Mouse (Mus musculus): ENCODE measurements around the gene Olig2. TPM values are rescaled to one million over a fixed set of nuclear protein-coding genes. Genes with fewer than 3 reads are reported as not detected.
"Not testable (repeated sequence)": the region's sequence is repeated elsewhere in the genome, so short reads cannot be mapped to it uniquely, and the experiment has no call there.

Olig2 gene
- polyA plus RNA-seq, 1 experiment from 2014 or later = not detected

GRCm38 (mm10) chr16:91228238-91229071 lies 3.2 kb downstream of the Olig2 start:
- Histone ChIP-seq H3K36me3 (no peaks in the 10 kb centered on the region), H3K4me3 (replicated peaks) (no peak overlapping the region), H3K4me1 (peaks cover 24% of the 10 kb centered on the region), H3K9ac (no peak overlapping the region), H3K27me3 (peaks cover 100% of the 10 kb centered on the region), H3K4me2 (no peak overlapping the region), H3K27ac (no peak overlapping the region), H3K9me3 (replicated peaks) (no peaks in the 10 kb centered on the region)
- WGBS = 1% methylated on average over 30 of the region's 30 CpGs
- ATAC-seq (replicated peaks; ENCODE audit: low FRiP score) = no peak

DNA sequence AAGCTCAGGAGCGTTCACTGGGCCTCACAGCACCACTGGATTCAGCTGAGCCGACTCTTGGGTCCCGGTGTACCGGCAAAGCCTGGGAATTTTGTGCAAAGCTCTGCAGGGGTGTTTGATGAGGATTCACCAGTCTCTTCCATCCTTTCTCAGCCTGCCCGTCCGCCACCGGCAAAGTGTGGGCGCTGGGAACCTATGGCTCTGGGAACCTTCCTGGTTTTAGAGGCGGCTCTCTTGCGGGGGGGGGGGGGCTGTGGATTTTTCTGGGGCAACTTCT lies 3.8 kb downstream of the Olig2 start:
- Histone ChIP-seq H3K9ac (no peak overlapping the region), H3K4me2 (no peak overlapping the region), H3K9me3 (replicated peaks) (no peaks in the 10 kb centered on the region), H3K36me3 (no peaks in the 10 kb centered on the region), H3K4me1 (peaks cover 24% of the 10 kb centered on the region), H3K27me3 (peaks cover 100% of the 10 kb centered on the region), H3K4me3 (replicated peaks) (no peak overlapping the region), H3K27ac (no peak overlapping the region)
- WGBS = 2% methylated on average over 10 of the region's 10 CpGs
- no peak for ATAC-seq (replicated peaks; ENCODE audit: low FRiP score)

DNA sequence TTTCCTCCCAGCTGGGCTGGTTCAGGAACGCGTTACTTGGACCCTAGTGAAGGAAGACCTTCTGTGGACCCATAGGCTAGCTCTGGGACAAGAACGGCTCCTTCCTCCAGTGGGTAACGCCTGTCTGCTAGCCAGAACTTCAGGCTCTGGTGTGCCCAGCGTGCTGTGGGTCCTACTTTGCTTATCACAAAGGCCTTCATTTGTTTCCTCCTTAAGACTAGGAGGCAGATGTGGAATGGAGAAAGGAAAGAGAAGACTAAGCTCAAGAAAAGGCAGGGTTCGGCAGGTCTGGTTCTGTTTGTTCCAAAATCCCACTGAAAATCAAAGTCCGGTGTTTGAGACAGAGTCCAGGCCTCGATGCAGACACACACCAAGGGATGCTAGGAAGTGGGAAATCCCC lies 4.4 kb downstream of the Olig2 start:
- Histone ChIP-seq H3K4me3 (replicated peaks) (no peak overlapping the region), H3K27me3 (peaks cover 100% of the 10 kb centered on the region), H3K9me3 (replicated peaks) (no peaks in the 10 kb centered on the region), H3K27ac (no peak overlapping the region), H3K9ac (no peak overlapping the region), H3K36me3 (no peaks in the 10 kb centered on the region), H3K4me2 (no peak overlapping the region), H3K4me1 (peaks cover 23% of the 10 kb centered on the region)
- WGBS = 3% methylated on average over 8 of the region's 8 CpGs
- no peak for ATAC-seq (replicated peaks; ENCODE audit: low FRiP score)

DNA sequence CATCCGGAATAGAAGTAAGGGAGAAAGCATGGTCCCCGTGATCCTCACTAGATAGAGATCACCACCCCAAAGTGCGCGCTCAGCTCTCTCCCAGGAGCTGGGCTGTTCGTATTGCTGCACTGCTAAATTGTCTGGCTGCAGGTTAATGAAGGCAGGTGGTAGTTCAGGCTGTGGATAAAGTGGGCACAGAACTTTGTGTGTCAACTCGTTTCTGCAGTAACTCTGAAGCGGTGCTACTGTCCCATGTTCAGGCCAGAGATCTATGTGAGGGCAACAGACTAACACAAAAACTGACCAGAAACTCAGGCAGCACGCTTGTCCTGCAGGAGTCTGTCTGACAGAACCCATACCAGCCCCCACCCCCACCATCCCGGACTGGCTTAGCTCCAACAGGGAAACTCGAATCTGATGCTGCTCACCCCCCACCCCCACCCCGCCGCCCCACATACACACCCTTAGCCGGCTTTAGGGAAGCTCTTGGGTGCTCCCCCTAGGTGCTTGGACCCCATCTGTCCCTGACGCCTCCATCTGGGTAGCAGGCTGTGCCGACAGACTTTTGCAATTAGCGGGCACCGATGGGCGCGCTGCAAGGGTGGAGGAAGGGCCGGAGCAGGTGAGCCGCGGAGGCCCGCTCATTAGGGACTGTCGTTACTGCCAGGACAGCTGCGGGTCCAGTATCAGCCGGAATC lies 6.7 kb downstream of the Olig2 start:
- no peaks in the 10 kb centered on the region for H3K36me3 ChIP-seq
- H3K4me3 ChIP-seq (replicated peaks) = no peak overlapping the region
- peaks cover 100% of the 10 kb centered on the region for H3K27me3 ChIP-seq
- H3K4me1 ChIP-seq = peaks cover 4% of the 10 kb centered on the region
- no peak for ATAC-seq (replicated peaks; ENCODE audit: low FRiP score)
- WGBS = 1% methylated on average over 26 of the region's 26 CpGs
- H3K9ac ChIP-seq = no peak overlapping the region
- H3K9me3 ChIP-seq (replicated peaks) = no peaks in the 10 kb centered on the region
- no peak overlapping the region for H3K27ac ChIP-seq
- H3K4me2 ChIP-seq = no peak overlapping the region

DNA sequence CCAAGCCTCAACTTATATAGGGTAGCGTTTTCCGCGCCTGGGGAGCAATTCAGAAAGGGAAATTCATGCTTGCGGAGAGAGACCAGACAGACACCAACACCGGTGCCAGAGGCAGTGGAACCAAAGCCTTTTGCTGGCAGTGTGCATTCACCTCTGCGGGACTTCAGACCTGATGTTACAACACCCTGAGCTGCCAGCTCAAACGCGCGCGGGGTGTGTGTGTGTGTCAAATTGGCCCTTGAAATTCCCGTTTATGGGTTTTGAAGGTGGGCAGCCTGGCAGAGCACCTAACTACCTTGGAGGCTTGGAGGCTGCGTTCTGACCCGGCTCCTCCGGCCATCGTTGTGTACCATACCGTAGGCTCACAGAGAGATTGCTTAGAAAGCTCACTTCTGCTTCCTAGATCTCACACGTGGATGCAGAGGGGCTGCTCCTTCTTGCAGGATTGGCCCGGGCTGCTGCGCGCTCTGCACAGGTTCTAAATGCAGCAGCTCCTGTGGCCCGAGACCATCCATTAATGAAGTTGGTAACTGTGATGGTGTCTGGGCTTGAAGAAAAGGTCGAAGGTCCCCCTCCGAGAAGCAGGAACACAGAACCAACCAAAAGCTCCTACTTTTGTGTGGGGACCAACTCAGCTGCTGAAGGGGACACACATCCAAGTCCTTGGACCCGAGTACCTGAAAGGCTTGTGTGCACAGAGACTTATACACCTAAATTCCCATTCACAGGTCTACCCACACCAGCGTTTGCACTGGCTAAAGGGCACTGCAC lies 7.4 kb downstream of the Olig2 start:
- H3K4me3 ChIP-seq (replicated peaks) = no peak overlapping the region
- peaks cover 100% of the 10 kb centered on the region for H3K27me3 ChIP-seq
- H3K4me1 ChIP-seq = no peaks in the 10 kb centered on the region; the same call in 1 of the 2 replicates
- ATAC-seq (replicated peaks; ENCODE audit: low FRiP score) = no peak
- H3K36me3 ChIP-seq = no peaks in the 10 kb centered on the region
- H3K4me2 ChIP-seq = no peak overlapping the region
- 1% methylated on average over 25 of the region's 25 CpGs for WGBS
- no peak overlapping the region for H3K9ac ChIP-seq
- no peak overlapping the region for H3K27ac ChIP-seq
- H3K9me3 ChIP-seq (replicated peaks) = no peaks in the 10 kb centered on the region

- H3K9me3 ChIP-seq (replicated peaks) = no peaks in the 10 kb centered on the region
- H3K27ac ChIP-seq = no peak overlapping the region
- no peak for ATAC-seq (replicated peaks; ENCODE audit: low FRiP score)
- no peaks in the 10 kb centered on the region for H3K36me3 ChIP-seq
- peaks cover 100% of the 10 kb centered on the region for H3K27me3 ChIP-seq
- WGBS = 11% methylated on average over 11 of the region's 11 CpGs
- no peak overlapping the region for H3K9ac ChIP-seq
- no peak overlapping the region for H3K4me3 ChIP-seq (replicated peaks)
- H3K4me1 ChIP-seq = no peaks in the 10 kb centered on the region; the same call in 1 of the 2 replicates
- H3K4me2 ChIP-seq = no peak overlapping the region
Measured at GRCm38 (mm10) chr16:91233241-91233944, 8.1 kb downstream of the Olig2 start.

GRCm38 (mm10) chr16:91239024-91239423 lies 13.8 kb downstream of the Olig2 start:
- H3K4me1 ChIP-seq = no peaks in the 10 kb centered on the region
- peaks cover 94% of the 10 kb centered on the region for H3K27me3 ChIP-seq
- ATAC-seq (replicated peaks; ENCODE audit: low FRiP score) = no peak
- no peak overlapping the region for H3K4me3 ChIP-seq (replicated peaks)
- H3K9me3 ChIP-seq (replicated peaks) = no peaks in the 10 kb centered on the region
- H3K9ac ChIP-seq = no peak overlapping the region
- H3K4me2 ChIP-seq = no peak overlapping the region
- 65% methylated on average over 4 of the region's 4 CpGs for WGBS
- H3K36me3 ChIP-seq = no peaks in the 10 kb centered on the region
- H3K27ac ChIP-seq = no peak overlapping the region

DNA sequence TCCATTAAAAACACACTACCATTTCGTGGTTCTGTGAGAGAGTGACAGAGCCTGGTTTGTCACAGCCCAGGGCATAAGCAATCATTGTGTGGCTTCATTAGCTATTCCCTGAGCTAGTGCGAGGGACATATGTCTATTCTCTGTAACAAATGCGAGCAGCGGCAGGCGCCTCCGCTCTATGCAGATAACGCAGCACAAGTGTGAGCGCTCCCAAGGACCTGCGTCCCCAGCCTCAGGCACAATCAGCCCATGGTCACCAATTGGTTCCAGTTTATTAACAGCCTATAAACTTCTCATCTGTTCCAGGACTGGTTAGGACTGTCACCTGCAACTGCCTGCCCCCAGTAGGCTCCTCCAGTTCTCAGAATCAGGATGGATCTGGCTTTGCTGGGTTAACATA lies 21.0 kb downstream of the Olig2 start:
- Histone ChIP-seq H3K4me1 (no peaks in the 10 kb centered on the region), H3K27ac (no peak overlapping the region), H3K4me3 (replicated peaks) (no peak overlapping the region), H3K36me3 (no peaks in the 10 kb centered on the region), H3K9ac (no peak overlapping the region), H3K4me2 (no peak overlapping the region), H3K9me3 (replicated peaks) (no peaks in the 10 kb centered on the region), H3K27me3 (peaks cover 64% of the 10 kb centered on the region)
- WGBS = 50% methylated on average over 9 of the region's 9 CpGs
- ATAC-seq (replicated peaks; ENCODE audit: low FRiP score) = no peak

DNA sequence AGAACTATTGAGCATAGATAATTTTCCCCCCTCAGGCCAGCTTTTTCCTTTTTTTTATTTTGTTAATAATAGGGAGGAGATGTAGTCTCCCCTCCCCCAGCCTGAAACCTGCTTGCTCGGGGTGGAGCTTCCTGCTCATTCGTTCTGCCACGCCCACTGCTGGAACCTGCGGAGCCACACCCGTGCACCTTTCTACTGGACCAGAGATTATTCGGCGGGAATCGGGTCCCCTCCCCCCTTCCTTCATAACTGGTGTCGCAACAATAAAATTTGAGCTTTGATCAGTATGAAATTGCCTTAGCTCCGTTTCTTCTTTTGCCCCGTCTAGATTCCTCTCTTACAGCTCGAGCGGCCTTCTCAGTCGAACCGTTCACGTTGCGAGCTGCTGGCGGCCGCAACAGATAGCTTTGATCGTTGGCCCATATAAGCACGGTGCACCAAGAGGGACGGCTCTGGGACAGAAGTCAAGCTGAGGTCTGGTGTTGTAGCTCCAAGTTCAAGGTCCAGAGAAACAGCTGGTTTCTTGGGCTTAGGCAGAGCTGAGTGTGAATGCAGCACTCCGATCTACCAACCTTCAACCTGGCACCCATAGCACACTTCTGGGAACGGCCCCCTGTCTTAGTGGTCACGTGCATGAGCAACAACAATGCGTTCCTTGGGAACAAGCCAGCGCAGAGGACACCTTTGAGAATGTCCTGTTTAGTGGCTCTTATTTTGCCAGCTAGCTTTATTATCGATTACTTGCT lies 30.3 kb downstream of the Olig2 start:
- H3K4me1 ChIP-seq; H3K27ac ChIP-seq; H3K9ac ChIP-seq; H3K9me3 ChIP-seq (replicated peaks); H3K4me3 ChIP-seq (replicated peaks); H3K36me3 ChIP-seq; ATAC-seq (replicated peaks; ENCODE audit: low FRiP score): not testable (repeated sequence)
- Histone ChIP-seq H3K27me3 (peaks cover 49% of the 10 kb centered on the region), H3K4me2 (peak overlapping the region; percentile 39)
- WGBS = 10% methylated on average over 21 of the region's 28 CpGs

GRCm38 (mm10) chr16:91258956-91259355 lies 33.7 kb downstream of the Olig2 start:
- H3K4me2 ChIP-seq = no peak overlapping the region
- H3K9me3 ChIP-seq (replicated peaks) = no peaks in the 10 kb centered on the region
- no peak overlapping the region for H3K9ac ChIP-seq
- H3K4me1 ChIP-seq = 0 out of 2 replicates have a peak, but pooled peaks cover 2% of the 10 kb centered on the region
- ATAC-seq (replicated peaks; ENCODE audit: low FRiP score) = no peak
- no peak overlapping the region for H3K27ac ChIP-seq
- H3K4me3 ChIP-seq (replicated peaks) = no peak overlapping the region
- H3K36me3 ChIP-seq = no peaks in the 10 kb centered on the region
- H3K27me3 ChIP-seq = peaks cover 83% of the 10 kb centered on the region
- 50% methylated on average over 3 of the region's 3 CpGs for WGBS

DNA sequence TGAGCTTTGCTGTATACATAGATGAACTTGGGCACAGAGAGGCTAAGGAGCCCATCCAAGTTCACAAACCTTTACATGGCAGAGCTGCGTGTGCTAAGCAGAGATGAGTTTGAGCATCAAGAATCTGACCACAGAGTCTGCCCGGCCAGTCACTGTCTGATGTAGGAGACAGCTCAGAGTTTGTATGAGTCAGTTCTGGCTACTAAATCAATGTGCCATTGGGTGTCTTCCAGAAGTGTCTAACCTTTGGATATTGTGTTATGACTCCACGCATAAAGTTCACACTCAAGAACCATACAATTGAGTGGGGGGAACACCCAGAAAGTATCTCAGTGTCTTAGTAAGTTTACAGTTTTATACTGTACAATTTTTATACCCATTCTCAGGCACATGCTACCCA lies 35.6 kb downstream of the Olig2 start:
- Histone ChIP-seq H3K36me3 (no peaks in the 10 kb centered on the region), H3K9me3 (replicated peaks) (no peaks in the 10 kb centered on the region), H3K4me3 (replicated peaks) (no peak overlapping the region), H3K4me2 (no peak overlapping the region), H3K27ac (no peak overlapping the region), H3K9ac (no peak overlapping the region), H3K4me1 (0 out of 2 replicates have a peak, but pooled peaks cover under 1% of the 10 kb centered on the region), H3K27me3 (peaks cover 97% of the 10 kb centered on the region)
- WGBS = 92% methylated on average over 3 of the region's 3 CpGs
- ATAC-seq (replicated peaks; ENCODE audit: low FRiP score) = no peak
